Comparison of ENCODE assay signal across 9 mouse cellular contexts in the genomic region with DNA sequence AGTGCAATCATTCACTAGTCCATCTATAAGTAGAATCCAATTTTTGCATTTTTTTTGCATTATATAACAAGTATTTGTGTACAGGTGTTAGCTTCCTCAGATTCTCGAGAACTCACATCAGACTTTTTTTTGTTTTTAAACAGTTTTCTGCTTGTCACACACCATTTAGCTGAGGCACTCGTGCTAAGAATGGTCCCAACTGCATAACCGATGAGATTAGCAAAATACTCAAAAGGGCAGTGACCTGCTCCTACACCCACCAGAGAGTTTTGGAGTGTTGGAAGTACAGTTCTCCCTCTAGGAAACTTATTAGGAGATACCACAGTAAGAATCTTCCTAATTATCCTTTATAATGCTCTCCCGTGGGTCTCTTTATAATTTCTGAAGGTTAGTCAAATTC. TPM values are rescaled to one million over a fixed set of nuclear protein-coding genes. Genes with fewer than 3 reads are reported as not detected.
A peak's percentile ranks its signal among the peaks of the same experiment; 100 is the strongest.
DNase-seq lines count a peak whose midpoint lies in the region; ATAC-seq and TF ChIP-seq lines count a peak whose summit lies in the region.
"Had no signal": no experiment of that assay in that cellular context is flagged by ENCODE, and none has a peak within 500 bp of the region (broad histone marks: within the 10 kb centered on the region; RNA-seq: fewer than 3 reads in every experiment).

No protein-coding gene starts in this region.

- peaks cover 17% of the 10 kb centered on the region for H3K4me1 ChIP-seq in heart, embryonic 11.5 days (ENCODE audit: control insufficient read depth, insufficient read depth, low read length)
- no peaks in the 10 kb centered on the region for H3K4me1 ChIP-seq in ES-Bruce4 (ENCODE audit: control insufficient read depth, insufficient read depth, low read length)
- peaks cover 11% of the 10 kb centered on the region for H3K4me1 ChIP-seq in hindbrain, embryonic 14.5 days (replicated peaks; ENCODE audit: control insufficient read depth, insufficient read depth, low read length)
- peaks cover 22% of the 10 kb centered on the region for H3K4me1 ChIP-seq in midbrain, embryonic 12.5 days

- no peak for TF ChIP-seq CTCF in ES-Bruce4 (IDR thresholded peaks at IDR 0.05; ENCODE audit: low read depth, low read length)

- H3K27me3 ChIP-seq in heart, embryonic 11.5 days (ENCODE audit: control insufficient read depth, insufficient read depth, low read length) = no peaks in the 10 kb centered on the region
- no peaks in the 10 kb centered on the region for H3K27me3 ChIP-seq in ES-Bruce4 (ENCODE audit: control insufficient read depth, insufficient read depth, low read length, poor library complexity, severe bottlenecking)
- H3K27me3 ChIP-seq in hindbrain, embryonic 14.5 days (ENCODE audit: control insufficient read depth, insufficient read depth, low read length) = no peaks in the 10 kb centered on the region
- peaks cover 5% of the 10 kb centered on the region for H3K27me3 ChIP-seq in midbrain, embryonic 12.5 days

- TF ChIP-seq EP300 in ES-Bruce4 (IDR thresholded peaks at IDR 0.05; ENCODE audit: insufficient read depth, low read depth, low read length) = no peak

- H3K9me3 ChIP-seq in heart, embryonic 11.5 days (replicated peaks; ENCODE audit: control insufficient read depth, low read length) = no peaks in the 10 kb centered on the region
- H3K9me3 ChIP-seq in ES-Bruce4 (replicated peaks; ENCODE audit: control insufficient read depth, insufficient read depth, low read length, poor library complexity, severe bottlenecking) = no peaks in the 10 kb centered on the region
- no peaks in the 10 kb centered on the region for H3K9me3 ChIP-seq in hindbrain, embryonic 14.5 days (ENCODE audit: control insufficient read depth, low read length)
- no peaks in the 10 kb centered on the region for H3K9me3 ChIP-seq in midbrain, embryonic 12.5 days

- no peak for TF ChIP-seq POLR2A in ES-Bruce4 (IDR thresholded peaks at IDR 0.05; ENCODE audit: insufficient read depth, low read length)

- H3K36me3 ChIP-seq in heart, embryonic 11.5 days (ENCODE audit: control insufficient read depth, insufficient read depth, low read length) = no peaks in the 10 kb centered on the region
- H3K36me3 ChIP-seq in ES-Bruce4 (ENCODE audit: control insufficient read depth, insufficient read depth, low read length, poor library complexity, severe bottlenecking) = no peaks in the 10 kb centered on the region
- H3K36me3 ChIP-seq in hindbrain, embryonic 14.5 days (replicated peaks; ENCODE audit: control insufficient read depth, insufficient read depth) = no peaks in the 10 kb centered on the region
- no peaks in the 10 kb centered on the region for H3K36me3 ChIP-seq in midbrain, embryonic 12.5 days

- H3K4me2 ChIP-seq in heart, embryonic 11.5 days = peak overlapping the region; percentile 99
- peak overlapping the region; percentile 88 for H3K4me2 ChIP-seq in hindbrain, embryonic 14.5 days (replicated peaks)
- H3K4me2 ChIP-seq in midbrain, embryonic 12.5 days (replicated peaks) = peak overlapping the region; percentile 98

- ATAC-seq in heart, embryonic 11.5 days (replicated peaks; ENCODE audit: insufficient number of reproducible peaks, low FRiP score, low TSS enrichment) = no peak
- ATAC-seq in hindbrain, embryonic 14.5 days (ENCODE audit: low FRiP score) = no peak
- no peak for ATAC-seq in midbrain, embryonic 12.5 days (ENCODE audit: low FRiP score, low read depth)
- no peak for ATAC-seq in granulocyte monocyte progenitor cell, adult 5-6 weeks (replicated peaks; ENCODE audit: poor library complexity, severe bottlenecking)

- H3K27ac ChIP-seq in heart, embryonic 11.5 days (ENCODE audit: low read depth, low read length) = no peak overlapping the region; the same call in 1 of the 2 replicates
- no peak overlapping the region for H3K27ac ChIP-seq in ES-Bruce4 (ENCODE audit: insufficient read depth, low read length)
- H3K27ac ChIP-seq in hindbrain, embryonic 14.5 days = no peak overlapping the region
- H3K27ac ChIP-seq in midbrain, embryonic 12.5 days (replicated peaks) = no peak overlapping the region

- peak overlapping the region; percentile 80; the same call in 1 of the 2 replicates for H3K9ac ChIP-seq in heart, embryonic 11.5 days (ENCODE audit: low read depth, low read length)
- H3K9ac ChIP-seq in ES-Bruce4 (ENCODE audit: low read depth, poor library complexity, severe bottlenecking) = 0 out of 2 replicates have a peak overlapping the region, but pooled peaks have one; percentile 29
- no peak overlapping the region; the same call in 1 of the 2 replicates for H3K9ac ChIP-seq in hindbrain, embryonic 14.5 days
- H3K9ac ChIP-seq in midbrain, embryonic 12.5 days (replicated peaks) = no peak overlapping the region

- DNase-seq in heart, postnatal 4 days = no peak
- DNase-seq in hindbrain, embryonic 14.5 days (ENCODE audit: low spot score) = no peak
- no peak for DNase-seq in thymus, postnatal 14 days
- DNase-seq in layer of hippocampus, adult 9-10 months (ENCODE audit: low spot score) = no peak
- DNase-seq: kidney, postnatal 10 days had no signal

- WGBS in heart, embryonic 11.5 days (ENCODE audit: insufficient replicate concordance) = 33% methylated on average over 4 of the region's 4 CpGs
- WGBS in hindbrain, embryonic 14.5 days = 34% methylated on average over 4 of the region's 4 CpGs
- WGBS in midbrain, embryonic 12.5 days = 12% methylated on average over 4 of the region's 4 CpGs

- peak overlapping the region; percentile 71 for H3K4me3 ChIP-seq in heart, embryonic 11.5 days (ENCODE audit: low read depth, low read length)
- peak overlapping the region; percentile 31 for H3K4me3 ChIP-seq in ES-Bruce4 (ENCODE audit: low read depth, low read length)
- peak overlapping the region; percentile 72 for H3K4me3 ChIP-seq in hindbrain, embryonic 14.5 days (replicated peaks; ENCODE audit: low read length)
- H3K4me3 ChIP-seq in midbrain, embryonic 12.5 days = peak overlapping the region; percentile 67

RNA-seq across cellular contexts. Expression of gene Polr3g, which starts 1.0 kb away (rescaled TPM):
- 22.5 and 26.2 TPM in 2 replicates for polyA plus RNA-seq in heart, embryonic 11.5 days (2014; fragmentation: Nextera tagmentation; extraction: Ambion mirVana)
- 1 to 10 TPM; 3.4 to 4.4 TPM for total RNA-seq in heart, postnatal 4 days (2021)
- 60.2 and 61.9 TPM in 2 replicates for polyA plus RNA-seq in ES-Bruce4 (2011; ENCODE audit: insufficient read depth, insufficient read length, low read depth, missing spikeins)
- polyA plus RNA-seq in hindbrain, embryonic 14.5 days (2014; fragmentation: Nextera tagmentation; extraction: Ambion mirVana) = 3.8 and 5.0 TPM in 2 replicates
- polyA plus RNA-seq in midbrain, embryonic 12.5 days (2016; fragmentation: Nextera tagmentation; extraction: Ambion mirVana) = 8.8 and 10.5 TPM in 2 replicates
- 19.8 and 21.8 TPM in 2 replicates for total RNA-seq in granulocyte monocyte progenitor cell, adult 5-6 weeks (2014; fragmentation: Nextera tagmentation)
- 22.9 and 29.7 TPM in 2 replicates for total RNA-seq in granulocyte monocyte progenitor cell, adult 5-6 weeks (2017)

RNA-seq across cellular contexts. Expression of gene Mblac2, which starts 1.3 kb away (rescaled TPM):
- polyA plus RNA-seq in heart, embryonic 11.5 days (2014; fragmentation: Nextera tagmentation; extraction: Ambion mirVana) = 6.1 and 6.6 TPM in 2 replicates
- total RNA-seq in heart, postnatal 4 days (2021) = 1 to 10 TPM; 2.4 to 3.0 TPM
- 2.3 and 2.6 TPM in 2 replicates for polyA plus RNA-seq in ES-Bruce4 (2011; ENCODE audit: insufficient read depth, insufficient read length, low read depth, missing spikeins)
- 49.2 and 51.1 TPM in 2 replicates for polyA plus RNA-seq in hindbrain, embryonic 14.5 days (2014; fragmentation: Nextera tagmentation; extraction: Ambion mirVana)
- 7.5 and 8.7 TPM in 2 replicates for polyA plus RNA-seq in midbrain, embryonic 12.5 days (2016; fragmentation: Nextera tagmentation; extraction: Ambion mirVana)
- total RNA-seq in granulocyte monocyte progenitor cell, adult 5-6 weeks (2014; fragmentation: Nextera tagmentation) = 3.3 and 5.9 TPM in 2 replicates
- total RNA-seq in granulocyte monocyte progenitor cell, adult 5-6 weeks (2017) = 2.9 and 3.0 TPM in 2 replicates

RNA-seq across cellular contexts. Expression of gene Lysmd3, which starts 52.3 kb away (rescaled TPM):
- polyA plus RNA-seq in heart, embryonic 11.5 days (2014; fragmentation: Nextera tagmentation; extraction: Ambion mirVana) = 24.6 and 27.3 TPM in 2 replicates
- 10 to 100 TPM; 15.9 to 20.3 TPM for total RNA-seq in heart, postnatal 4 days (2021)
- polyA plus RNA-seq in ES-Bruce4 (2011; ENCODE audit: insufficient read depth, insufficient read length, low read depth, missing spikeins) = 21.0 and 28.7 TPM in 2 replicates
- 23.8 and 24.5 TPM in 2 replicates for polyA plus RNA-seq in hindbrain, embryonic 14.5 days (2014; fragmentation: Nextera tagmentation; extraction: Ambion mirVana)
- polyA plus RNA-seq in midbrain, embryonic 12.5 days (2016; fragmentation: Nextera tagmentation; extraction: Ambion mirVana) = 25.9 and 27.6 TPM in 2 replicates
- 9.4 and 12.0 TPM in 2 replicates for total RNA-seq in granulocyte monocyte progenitor cell, adult 5-6 weeks (2014; fragmentation: Nextera tagmentation)
- 28.1 and 37.1 TPM in 2 replicates for total RNA-seq in granulocyte monocyte progenitor cell, adult 5-6 weeks (2017)

Comparison
In these comparisons a context has a peak if more than half of its experiments do, and no peak if none do; other contexts are left out.
1. H3K9ac ChIP-seq: peak in heart, embryonic 11.5 days (single experiment) and ES-Bruce4 (single experiment); none in hindbrain, embryonic 14.5 days (single experiment) and midbrain, embryonic 12.5 days (single experiment).
2. Peak in every context shown above with its lines, with median percentiles within 50 percentile points of each other: H3K4me2 ChIP-seq and H3K4me3 ChIP-seq.